ENCODE assay signal across 24 mouse cellular contexts in the genomic region with DNA sequence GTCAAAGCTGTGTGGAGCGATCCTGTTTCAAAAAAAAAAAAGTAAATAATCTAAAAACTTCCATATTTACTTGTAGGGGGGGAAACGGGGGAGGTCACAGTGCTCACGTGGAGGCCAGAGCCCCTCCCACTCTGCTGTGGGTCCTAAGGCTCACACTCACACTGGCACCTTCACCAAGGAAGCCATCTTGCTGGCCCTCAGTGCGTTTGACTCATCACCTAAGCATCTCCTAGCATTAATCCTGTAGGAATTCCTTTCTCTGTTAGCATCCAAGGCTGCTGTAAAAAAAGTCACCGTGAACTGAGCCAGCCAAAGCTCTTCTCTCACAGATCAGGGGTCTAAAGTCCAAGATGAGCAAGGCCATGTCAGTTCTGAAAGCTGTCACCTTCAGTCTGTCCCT. TPM values are rescaled to one million over a fixed set of nuclear protein-coding genes. Genes with fewer than 3 reads are reported as not detected.
A peak's percentile ranks its signal among the peaks of the same experiment; 100 is the strongest.
DNase-seq lines count a peak whose midpoint lies in the region; ATAC-seq and TF ChIP-seq lines count a peak whose summit lies in the region.
"Had no signal": no experiment of that assay in that cellular context is flagged by ENCODE, and none has a peak within 500 bp of the region (broad histone marks: within the 10 kb centered on the region; RNA-seq: fewer than 3 reads in every experiment).

No protein-coding gene starts in this region.

- peaks cover 7 to 30% of the 10 kb centered on the region in 2 experiments; a peak in 3 of 4 replicates for H3K4me1 ChIP-seq in MEL (ENCODE audit: control insufficient read depth in 1 of 2, insufficient read depth in 2 of 2, low read length in 2 of 2)
- H3K4me1 ChIP-seq in olfactory bulb, adult 2 months (ENCODE audit: control insufficient read depth, insufficient read depth, low read length) = peaks cover 74% of the 10 kb centered on the region
- H3K4me1 ChIP-seq in intestine, postnatal 0 days (replicated peaks; ENCODE audit: control insufficient read depth, insufficient read depth, low read length) = 0 out of 2 replicates have a peak, but pooled peaks cover 3% of the 10 kb centered on the region

- TF ChIP-seq RAD21 in MEL (IDR thresholded peaks at IDR 0.05; ENCODE audit: low read depth, low read length) = no peak

- WGBS in olfactory bulb, adult 2 months = 65% methylated on average over 5 of the region's 5 CpGs
- WGBS in intestine, postnatal 0 days = 64% methylated on average over 5 of the region's 5 CpGs

- H3K27me3 ChIP-seq in MEL (ENCODE audit: control insufficient read depth in 1 of 2, insufficient read depth in 2 of 2, low read length in 2 of 2) = no peaks in the 10 kb centered on the region
- H3K27me3 ChIP-seq in intestine, postnatal 0 days (replicated peaks; ENCODE audit: control insufficient read depth, insufficient read depth, low read length) = no peaks in the 10 kb centered on the region
- H3K27me3 ChIP-seq: hindbrain, embryonic 13.5 days; limb, embryonic 13.5 days had no signal

- no peak overlapping the region for H3K4me2 ChIP-seq in intestine, postnatal 0 days (replicated peaks; ENCODE audit: low read depth)
- H3K4me2 ChIP-seq: forebrain, embryonic 12.5 days; hindbrain, embryonic 13.5 days; limb, embryonic 13.5 days; lung, embryonic 15.5 days had no signal

- intact Hi-C loops in left cerebral cortex, adult 2 months (cut with DNase I) = no loop called here
- intact Hi-C loops in left cerebral cortex, postnatal 10 days (cut with DNase I) = no loop called here

- peaks cover 0 to 22% of the 10 kb centered on the region in 2 experiments; a peak in 3 of 4 replicates for H3K36me3 ChIP-seq in MEL (ENCODE audit: control insufficient read depth in 1 of 2, insufficient read depth in 2 of 2, low read length in 2 of 2)
- peaks cover 33% of the 10 kb centered on the region; the same call in 1 of the 2 replicates for H3K36me3 ChIP-seq in intestine, postnatal 0 days (ENCODE audit: control insufficient read depth, insufficient read depth)

- DNase-seq in left cerebral cortex, adult 2 months (ENCODE audit: extremely low spot score in 1 of 2, low spot score in 2 of 2) = no peak
- no peak for DNase-seq in left cerebral cortex, postnatal 10 days (ENCODE audit: extremely low spot score in 1 of 2, low spot score in 2 of 2)
- DNase-seq in MEL (ENCODE audit: low read depth, low spot score) = no peak
- DNase-seq in left cerebral cortex, adult 18-20 months (ENCODE audit: low spot score in 2 of 2) = no peak
- DNase-seq in frontal cortex, adult 2 months (ENCODE audit: extremely low spot score in 1 of 2, low spot score in 1 of 2) = no peak
- DNase-seq: adrenal gland, adult 8-10 months; cerebellum, adult 18-20 months; embryo, embryonic 11 days; gastrocnemius, postnatal 14 days; kidney, adult 9 months; kidney, postnatal 25 days; layer of hippocampus, adult 9-11 months; lung, postnatal 4 days; retina, postnatal 1 day; thymus, postnatal 25 days had no signal

- TF ChIP-seq EP300 in MEL (IDR thresholded peaks at IDR 0.05; ENCODE audit: low read depth in 1 of 2, low read length in 2 of 2) = no peak

- H3K4me3 ChIP-seq in left cerebral cortex, adult 2 months = no peak overlapping the region
- peak overlapping the region; percentile 32 to 51 for H3K4me3 ChIP-seq in MEL (ENCODE audit: control insufficient read depth in 1 of 2, insufficient read depth in 1 of 2, low read depth in 2 of 2, low read length in 2 of 2)
- no peak overlapping the region for H3K4me3 ChIP-seq in olfactory bulb, adult 2 months (ENCODE audit: insufficient read depth, low read depth, low read length)
- H3K4me3 ChIP-seq in intestine, postnatal 0 days (ENCODE audit: low read depth, low read length) = no peak overlapping the region
- H3K4me3 ChIP-seq: forebrain, embryonic 12.5 days; hindbrain, embryonic 13.5 days; limb, embryonic 13.5 days; lung, embryonic 15.5 days had no signal

- ATAC-seq in erythroid progenitor cell, adult 5-6 weeks (replicated peaks; ENCODE audit: low FRiP score, poor library complexity, severe bottlenecking) = peak; percentile 44
- ATAC-seq in intestine, postnatal 0 days = no peak
- ATAC-seq: inflammation-experienced regulatory T-cells, adult 6 months; midbrain, embryonic 16.5 days had no signal

- TF ChIP-seq CTCF in left cerebral cortex, adult 2 months (IDR thresholded peaks at IDR 0.05) = no peak
- TF ChIP-seq CTCF in MEL (IDR thresholded peaks at IDR 0.05 in 2 of 3, conservative IDR thresholded peaks at IDR 0.05 in 1 of 3; ENCODE audit: control insufficient read depth in 1 of 3, insufficient read depth in 1 of 3, low read depth in 2 of 3, low read length in 3 of 3, poor library complexity in 1 of 3, severe bottlenecking in 1 of 3) = no peak
- no peak for TF ChIP-seq CTCF in olfactory bulb, adult 2 months (IDR thresholded peaks at IDR 0.05; ENCODE audit: insufficient read depth, low read depth, low read length)
- TF ChIP-seq CTCF in intestine, postnatal 0 days (IDR thresholded peaks at IDR 0.05; ENCODE audit: low read depth) = no peak

- H3K9ac ChIP-seq in MEL (ENCODE audit: control insufficient read depth, low read depth, low read length, poor library complexity, severe bottlenecking) = peak overlapping the region; percentile 84
- H3K9ac ChIP-seq in intestine, postnatal 0 days (ENCODE audit: low read depth, low read length) = no peak overlapping the region
- H3K9ac ChIP-seq: forebrain, embryonic 12.5 days; hindbrain, embryonic 13.5 days; limb, embryonic 13.5 days; lung, embryonic 15.5 days had no signal

- TF ChIP-seq POLR2A in MEL (IDR thresholded peaks at IDR 0.05; ENCODE audit: control insufficient read depth in 1 of 2, insufficient read depth in 1 of 2, low read depth in 1 of 2, low read length in 2 of 2, poor library complexity in 1 of 2) = no peak
- no peak for TF ChIP-seq POLR2A in olfactory bulb, adult 2 months (IDR thresholded peaks at IDR 0.05; ENCODE audit: insufficient read depth, low read depth, low read length)

- no peaks in the 10 kb centered on the region for H3K9me3 ChIP-seq in MEL (replicated peaks; ENCODE audit: insufficient read depth, low read length)
- H3K9me3 ChIP-seq in intestine, postnatal 0 days (ENCODE audit: control insufficient read depth) = no peaks in the 10 kb centered on the region
- H3K9me3 ChIP-seq: forebrain, embryonic 12.5 days; hindbrain, embryonic 13.5 days; limb, embryonic 13.5 days; lung, embryonic 15.5 days had no signal

- H3K27ac ChIP-seq in left cerebral cortex, adult 2 months = peak overlapping the region; percentile 15; the same call in 1 of the 2 replicates
- H3K27ac ChIP-seq in MEL (ENCODE audit: control insufficient read depth, low read depth, low read length) = peak overlapping the region; percentile 99
- H3K27ac ChIP-seq in olfactory bulb, adult 2 months (ENCODE audit: insufficient read depth, low read depth, low read length) = 0 out of 2 replicates have a peak overlapping the region, but pooled peaks have one; percentile 12
- H3K27ac ChIP-seq in intestine, postnatal 0 days (ENCODE audit: low read depth, low read length) = no peak overlapping the region
- H3K27ac ChIP-seq: forebrain, embryonic 12.5 days; hindbrain, embryonic 13.5 days; limb, embryonic 13.5 days; lung, embryonic 15.5 days had no signal

- peaks cover 4% of the 10 kb centered on the region for H3K79me2 ChIP-seq in MEL (ENCODE audit: control insufficient read depth, insufficient read depth, low read length, poor library complexity)

RNA-seq across cellular contexts. Expression of gene Syngap1, which starts 15.3 kb away (rescaled TPM):
- 100 to 1,000 TPM; 452 to 471 TPM for total RNA-seq in left cerebral cortex, adult 2 months (2021)
- total RNA-seq in left cerebral cortex, postnatal 10 days (2021) = 100 to 1,000 TPM; 536 to 546 TPM
- total RNA-seq in MEL (2012; rRNA removed) = 2.7 TPM in 2 replicates
- 10 to 100 TPM in 1 of 2 experiments, not detected in 1; 24.6 TPM for polyA plus RNA-seq in MEL (2012; ENCODE audit: insufficient read depth in 1 of 2, insufficient read length in 2 of 2, low read depth in 1 of 2, low replicate concordance in 2 of 2, missing spikeins in 1 of 2)
- total RNA-seq in erythroid progenitor cell, adult 5-6 weeks (2015; ENCODE audit: low replicate concordance) = 3.8 and 4.3 TPM in 2 replicates
- total RNA-seq in erythroid progenitor cell, adult 5-6 weeks (2017; ENCODE audit: low replicate concordance) = 11.7 and 14.4 TPM in 2 replicates
- 50.4 and 503 TPM in 2 replicates for polyA plus RNA-seq in olfactory bulb, adult 2 months (2012; ENCODE audit: insufficient read depth, insufficient read length, low replicate concordance, missing spikeins)
- polyA plus RNA-seq in intestine, postnatal 0 days (2015; fragmentation: Nextera tagmentation; extraction: Ambion mirVana) = 0.35 and 0.39 TPM in 2 replicates
- 100 to 1,000 TPM; 348 to 362 TPM for total RNA-seq in left cerebral cortex, adult 18-20 months (2021)
- polyA plus RNA-seq in frontal cortex, adult 2 months (2012; rRNA removed) = 212 and 226 TPM in 2 replicates
- polyA plus RNA-seq: inflammation-experienced regulatory T-cells, adult 6 months had no signal

RNA-seq across cellular contexts. Expression of gene Zbtb9, which starts 16.7 kb away (rescaled TPM):
- total RNA-seq in left cerebral cortex, adult 2 months (2021) = 10 to 100 TPM; 16.3 to 18.3 TPM
- 10 to 100 TPM; 14.6 to 16.0 TPM for total RNA-seq in left cerebral cortex, postnatal 10 days (2021)
- 10.9 and 13.4 TPM in 2 replicates for total RNA-seq in MEL (2012; rRNA removed)
- polyA plus RNA-seq in MEL (2012; ENCODE audit: insufficient read depth in 1 of 2, insufficient read length in 2 of 2, low read depth in 1 of 2, low replicate concordance in 2 of 2, missing spikeins in 1 of 2) = 10 to 100 TPM in 1 of 2 experiments, not detected in 1; 10.7 TPM
- total RNA-seq in erythroid progenitor cell, adult 5-6 weeks (2015; ENCODE audit: low replicate concordance) = 1.4 TPM in 1 of 2 replicates, not detected in the other
- 7.1 and 8.1 TPM in 2 replicates for total RNA-seq in erythroid progenitor cell, adult 5-6 weeks (2017; ENCODE audit: low replicate concordance)
- 109 TPM in 1 of 2 replicates, not detected in the other for polyA plus RNA-seq in olfactory bulb, adult 2 months (2012; ENCODE audit: insufficient read depth, insufficient read length, low replicate concordance, missing spikeins)
- 6.5 and 6.7 TPM in 2 replicates for polyA plus RNA-seq in intestine, postnatal 0 days (2015; fragmentation: Nextera tagmentation; extraction: Ambion mirVana)
- 10 to 100 TPM; 16.2 to 16.4 TPM for total RNA-seq in left cerebral cortex, adult 18-20 months (2021)
- 16.7 and 17.4 TPM in 2 replicates for polyA plus RNA-seq in frontal cortex, adult 2 months (2012; rRNA removed)

RNA-seq across cellular contexts. Expression of gene Cuta, which starts 16.9 kb away (rescaled TPM):
- 100 to 1,000 TPM; 103 to 110 TPM for total RNA-seq in left cerebral cortex, adult 2 months (2021)
- 100 to 1,000 TPM; 105 to 107 TPM for total RNA-seq in left cerebral cortex, postnatal 10 days (2021)
- 54.2 and 66.8 TPM in 2 replicates for total RNA-seq in MEL (2012; rRNA removed)
- 100 to 1,000 TPM in 1 of 2 experiments, not detected in 1; 220 TPM for polyA plus RNA-seq in MEL (2012; ENCODE audit: insufficient read depth in 1 of 2, insufficient read length in 2 of 2, low read depth in 1 of 2, low replicate concordance in 2 of 2, missing spikeins in 1 of 2)
- total RNA-seq in erythroid progenitor cell, adult 5-6 weeks (2015; ENCODE audit: low replicate concordance) = 54.9 and 88.3 TPM in 2 replicates
- total RNA-seq in erythroid progenitor cell, adult 5-6 weeks (2017; ENCODE audit: low replicate concordance) = 8.2 and 9.3 TPM in 2 replicates
- polyA plus RNA-seq in olfactory bulb, adult 2 months (2012; ENCODE audit: insufficient read depth, insufficient read length, low replicate concordance, missing spikeins) = not detected in 2 replicates
- 287 and 304 TPM in 2 replicates for polyA plus RNA-seq in intestine, postnatal 0 days (2015; fragmentation: Nextera tagmentation; extraction: Ambion mirVana)
- 100 to 1,000 TPM in 1 of 2 experiments, 10 to 100 TPM in 1; 97.8 to 103 TPM for total RNA-seq in left cerebral cortex, adult 18-20 months (2021)
- 120 and 132 TPM in 2 replicates for polyA plus RNA-seq in frontal cortex, adult 2 months (2012; rRNA removed)

RNA-seq across cellular contexts. Expression of gene Phf1, which starts 23.5 kb away (rescaled TPM):
- 10 to 100 TPM; 33.8 to 39.5 TPM for total RNA-seq in left cerebral cortex, adult 2 months (2021)
- total RNA-seq in left cerebral cortex, postnatal 10 days (2021) = 10 to 100 TPM; 19.3 to 21.8 TPM
- 2.9 and 3.0 TPM in 2 replicates for total RNA-seq in MEL (2012; rRNA removed)
- 1 to 10 TPM in 1 of 2 experiments, not detected in 1; 9.5 TPM for polyA plus RNA-seq in MEL (2012; ENCODE audit: insufficient read depth in 1 of 2, insufficient read length in 2 of 2, low read depth in 1 of 2, low replicate concordance in 2 of 2, missing spikeins in 1 of 2)
- total RNA-seq in erythroid progenitor cell, adult 5-6 weeks (2015; ENCODE audit: low replicate concordance) = 23.1 and 29.6 TPM in 2 replicates
- total RNA-seq in erythroid progenitor cell, adult 5-6 weeks (2017; ENCODE audit: low replicate concordance) = 19.4 and 34.5 TPM in 2 replicates
- not detected in 2 replicates for polyA plus RNA-seq in olfactory bulb, adult 2 months (2012; ENCODE audit: insufficient read depth, insufficient read length, low replicate concordance, missing spikeins)
- 11.2 and 11.6 TPM in 2 replicates for polyA plus RNA-seq in intestine, postnatal 0 days (2015; fragmentation: Nextera tagmentation; extraction: Ambion mirVana)
- total RNA-seq in left cerebral cortex, adult 18-20 months (2021) = 10 to 100 TPM; 39.5 to 46.7 TPM
- polyA plus RNA-seq in frontal cortex, adult 2 months (2012; rRNA removed) = 44.1 and 44.7 TPM in 2 replicates

RNA-seq across cellular contexts. Expression of gene Kifc5b, which starts 39.4 kb away (rescaled TPM):
- 1 to 10 TPM; 3.3 to 4.6 TPM for total RNA-seq in left cerebral cortex, adult 2 months (2021)
- total RNA-seq in left cerebral cortex, postnatal 10 days (2021) = 1 to 10 TPM; 3.1 to 3.2 TPM
- 10.6 and 10.8 TPM in 2 replicates for total RNA-seq in MEL (2012; rRNA removed)
- 100 to 1,000 TPM in 1 of 2 experiments, 10 to 100 TPM in 1; 45.4 to 111 TPM for polyA plus RNA-seq in MEL (2012; ENCODE audit: insufficient read depth in 1 of 2, insufficient read length in 2 of 2, low read depth in 1 of 2, low replicate concordance in 2 of 2, missing spikeins in 1 of 2)
- total RNA-seq in erythroid progenitor cell, adult 5-6 weeks (2015; ENCODE audit: low replicate concordance) = 34.8 and 41.4 TPM in 2 replicates
- 197 and 257 TPM in 2 replicates for total RNA-seq in erythroid progenitor cell, adult 5-6 weeks (2017; ENCODE audit: low replicate concordance)
- polyA plus RNA-seq in olfactory bulb, adult 2 months (2012; ENCODE audit: insufficient read depth, insufficient read length, low replicate concordance, missing spikeins) = not detected in 2 replicates
- 0.94 and 1.4 TPM in 2 replicates for polyA plus RNA-seq in intestine, postnatal 0 days (2015; fragmentation: Nextera tagmentation; extraction: Ambion mirVana)
- 1 to 10 TPM; 3.4 to 3.7 TPM for total RNA-seq in left cerebral cortex, adult 18-20 months (2021)
- polyA plus RNA-seq in frontal cortex, adult 2 months (2012; rRNA removed) = 4.2 and 4.5 TPM in 2 replicates

Comparison
In these comparisons a context has a peak if more than half of its experiments do, and no peak if none do; other contexts are left out.
1. H3K4me3 ChIP-seq: peak in MEL (2 of 2); none in left cerebral cortex, adult 2 months (single experiment), olfactory bulb, adult 2 months (single experiment) and intestine, postnatal 0 days (single experiment).
2. RNA of gene Syngap1, which starts 15.3 kb away (total RNA-seq): 536 to 546 TPM in left cerebral cortex, postnatal 10 days, 452 to 471 TPM in left cerebral cortex, adult 2 months and 348 to 362 TPM in left cerebral cortex, adult 18-20 months; 3.8 to 14.4 TPM in erythroid progenitor cell, adult 5-6 weeks and 2.7 TPM in MEL; every median in the first group is over 10 times any median in the second.